Mouse (Mus musculus): ENCODE measurements around the gene Ptpa. TPM values are rescaled to one million over a fixed set of nuclear protein-coding genes. Genes with fewer than 3 reads are reported as not detected.
A peak's percentile ranks its signal among the peaks of the same experiment; 100 is the strongest.

Ptpa gene
- total RNA-seq (2014; fragmentation: Nextera tagmentation) (127 and 167 TPM in 2 replicates), total RNA-seq (2017) (58.5 and 61.0 TPM in 2 replicates)

- ATAC-seq (replicated peaks; ENCODE audit: poor library complexity, severe bottlenecking): peak; percentile 65
Measured at GRCm38 (mm10) chr2:30415936-30416648, at the start of gene Ptpa. Gene Ptpa (plus strand): TSS chr2:30416039.

DNA sequence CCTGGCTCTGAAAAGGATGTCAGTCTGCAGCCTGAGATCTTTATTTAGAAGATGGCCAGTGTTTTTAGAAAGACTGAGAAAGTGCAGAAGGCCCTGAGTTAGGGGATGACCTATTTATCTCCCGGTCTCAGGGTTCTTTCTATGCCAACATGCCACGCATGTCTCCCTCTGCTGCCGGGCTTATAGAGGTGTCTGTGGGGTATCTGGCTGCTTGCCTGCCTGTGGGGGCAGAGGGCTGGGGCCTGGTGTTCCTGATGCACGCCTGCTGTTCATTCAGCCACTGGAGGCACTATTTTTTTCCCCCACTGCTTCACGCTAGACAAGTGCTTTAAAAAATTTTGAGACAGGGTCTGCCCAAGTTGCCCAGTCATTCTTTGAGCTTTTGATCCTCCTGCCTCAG lies 49.6 kb upstream of the Ptpa start:
- ATAC-seq (replicated peaks; ENCODE audit: poor library complexity, severe bottlenecking): no peak

- ATAC-seq (replicated peaks; ENCODE audit: poor library complexity, severe bottlenecking): no peak
Measured at GRCm38 (mm10) chr2:30371544-30371943, 44.3 kb upstream of the Ptpa start.

DNA sequence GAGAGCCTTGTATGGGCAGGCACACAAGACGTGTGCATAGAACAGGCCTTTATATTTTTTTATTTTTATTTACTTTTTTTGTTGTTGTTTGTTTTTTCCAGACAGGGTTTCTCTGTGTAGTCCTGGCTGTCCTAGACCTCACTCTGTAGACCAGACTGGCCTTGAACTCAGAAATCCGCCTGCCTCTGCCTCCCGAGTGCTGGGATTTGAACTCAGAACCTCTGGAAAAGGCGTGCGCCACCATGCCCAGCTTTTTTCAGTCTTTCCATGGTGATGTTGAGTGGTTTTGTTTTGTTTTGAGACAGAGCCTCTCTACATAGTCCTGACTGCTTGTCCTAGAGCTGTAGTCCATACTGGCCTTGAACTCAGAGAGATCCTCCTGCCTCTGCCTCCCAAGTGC lies 43.1 kb upstream of the Ptpa start:
- ATAC-seq (replicated peaks; ENCODE audit: poor library complexity, severe bottlenecking): no peak

DNA sequence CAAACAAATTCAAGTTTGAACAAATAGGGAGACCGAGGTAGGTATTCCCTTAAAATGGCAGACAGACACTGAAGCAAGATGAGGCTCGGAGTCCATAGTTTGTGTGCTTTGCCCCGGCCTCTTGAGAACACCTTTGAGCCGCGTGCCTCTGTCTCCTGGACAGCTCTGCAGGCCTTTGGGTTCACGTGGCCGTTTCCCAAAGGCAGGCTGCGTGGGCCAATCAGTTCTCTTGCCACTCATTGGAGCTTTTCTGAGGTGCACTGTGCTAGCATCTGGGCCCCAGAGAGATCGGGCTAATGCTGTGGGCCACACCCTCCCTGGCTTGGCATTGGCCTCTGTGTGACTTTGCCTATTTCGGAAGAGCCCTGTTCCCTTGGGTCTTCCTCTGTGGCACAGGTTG lies 39.9 kb upstream of the Ptpa start:
- ATAC-seq (replicated peaks; ENCODE audit: poor library complexity, severe bottlenecking): no peak

DNA sequence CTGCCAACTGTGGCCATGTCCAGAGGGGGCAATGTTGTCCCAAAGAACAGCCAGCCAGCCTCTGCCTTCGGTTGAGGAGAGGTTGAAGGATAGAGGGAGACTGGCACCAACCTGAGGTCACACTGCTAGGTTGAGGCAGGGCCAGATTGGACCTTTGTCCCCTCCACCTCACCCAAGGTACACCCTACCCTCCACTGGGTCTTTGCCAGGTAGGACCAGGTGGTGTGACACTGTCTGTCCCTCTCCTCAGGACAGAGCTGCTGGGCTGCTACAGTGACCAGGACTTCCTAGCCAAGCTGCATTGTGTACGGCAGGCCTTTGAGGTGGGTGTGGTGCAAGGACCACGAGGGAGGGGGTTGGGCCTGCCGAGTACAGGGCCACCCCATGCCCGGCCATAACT lies 38.1 kb upstream of the Ptpa start:
- no peak for ATAC-seq (replicated peaks; ENCODE audit: poor library complexity, severe bottlenecking)

GRCm38 (mm10) chr2:30379307-30379706 lies 36.5 kb upstream of the Ptpa start:
- ATAC-seq (replicated peaks; ENCODE audit: poor library complexity, severe bottlenecking): no peak

- ATAC-seq (replicated peaks; ENCODE audit: poor library complexity, severe bottlenecking): no peak
Measured at GRCm38 (mm10) chr2:30380564-30381376, 35.1 kb upstream of the Ptpa start.

- no peak for ATAC-seq (replicated peaks; ENCODE audit: poor library complexity, severe bottlenecking)
Measured at GRCm38 (mm10) chr2:30381377-30381725, 34.5 kb upstream of the Ptpa start.

GRCm38 (mm10) chr2:30384814-30385213 lies 31.0 kb upstream of the Ptpa start:
- no peak for ATAC-seq (replicated peaks; ENCODE audit: poor library complexity, severe bottlenecking)

DNA sequence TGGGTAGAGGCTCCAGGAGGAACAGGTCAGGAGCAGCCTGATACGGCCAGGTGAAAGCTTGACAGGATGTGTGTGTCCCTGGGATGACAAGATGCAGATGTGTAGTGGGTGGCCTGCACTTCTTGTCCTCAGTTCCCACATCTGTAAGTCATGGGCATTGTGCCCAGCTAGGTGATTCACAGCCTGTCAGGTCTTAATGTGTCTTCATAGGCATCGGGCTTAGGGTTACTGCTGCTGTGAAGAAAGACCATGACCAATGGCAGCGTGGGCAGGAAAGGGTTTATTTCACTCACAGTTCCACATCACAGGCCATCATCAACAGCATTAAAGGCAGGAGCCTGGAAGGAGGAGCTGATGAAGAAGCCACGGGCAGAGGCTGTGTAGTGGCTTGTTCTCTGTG lies 30.2 kb upstream of the Ptpa start:
- ATAC-seq (replicated peaks; ENCODE audit: poor library complexity, severe bottlenecking): no peak

DNA sequence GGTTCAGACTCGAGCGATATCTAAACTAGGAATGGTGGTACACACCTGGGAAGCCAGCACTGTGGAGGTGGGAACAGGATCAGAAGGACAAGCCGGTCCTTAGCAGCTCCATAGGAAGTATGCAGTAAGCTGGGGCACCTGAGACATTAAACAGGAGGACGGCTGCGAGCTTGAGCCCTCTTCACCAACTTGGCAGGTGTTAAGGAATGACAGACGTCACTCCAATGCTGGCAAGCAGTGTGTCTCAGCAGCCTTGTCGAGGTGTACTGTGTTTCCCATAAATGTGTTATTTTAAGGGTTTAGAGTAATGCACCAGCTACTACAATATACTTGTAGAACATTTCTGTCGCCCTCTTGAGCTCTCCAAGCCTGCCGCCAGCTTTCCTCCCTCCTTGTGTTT lies 28.9 kb upstream of the Ptpa start:
- ATAC-seq (replicated peaks; ENCODE audit: poor library complexity, severe bottlenecking): no peak

GRCm38 (mm10) chr2:30389000-30389399 lies 26.8 kb upstream of the Ptpa start:
- no peak for ATAC-seq (replicated peaks; ENCODE audit: poor library complexity, severe bottlenecking)

- peak; percentile 93 for ATAC-seq (replicated peaks; ENCODE audit: poor library complexity, severe bottlenecking)
Measured at GRCm38 (mm10) chr2:30392114-30392576, 23.7 kb upstream of the Ptpa start, which contains the start of gene Dolpp1. Gene Dolpp1 (plus strand): TSS chr2:30392254.

GRCm38 (mm10) chr2:30392577-30393369 lies 23.1 kb upstream of the Ptpa start:
- peak; percentile 22 for ATAC-seq (replicated peaks; ENCODE audit: poor library complexity, severe bottlenecking)

DNA sequence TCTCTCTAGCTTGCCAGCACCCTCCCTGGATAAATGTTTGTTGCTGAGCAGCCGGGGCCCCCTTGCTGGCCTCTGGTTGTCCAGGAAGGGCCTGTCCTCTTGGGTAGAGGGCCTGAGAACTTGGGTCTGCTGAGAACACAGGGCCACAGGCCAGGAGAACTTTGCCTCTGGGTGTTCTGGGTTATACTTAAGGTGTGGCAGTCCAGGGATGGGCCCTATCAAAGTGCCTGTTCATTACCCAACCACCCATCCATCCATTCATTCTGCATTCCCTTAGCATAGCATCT lies 22.5 kb upstream of the Ptpa start:
- ATAC-seq (replicated peaks; ENCODE audit: poor library complexity, severe bottlenecking): no peak

DNA sequence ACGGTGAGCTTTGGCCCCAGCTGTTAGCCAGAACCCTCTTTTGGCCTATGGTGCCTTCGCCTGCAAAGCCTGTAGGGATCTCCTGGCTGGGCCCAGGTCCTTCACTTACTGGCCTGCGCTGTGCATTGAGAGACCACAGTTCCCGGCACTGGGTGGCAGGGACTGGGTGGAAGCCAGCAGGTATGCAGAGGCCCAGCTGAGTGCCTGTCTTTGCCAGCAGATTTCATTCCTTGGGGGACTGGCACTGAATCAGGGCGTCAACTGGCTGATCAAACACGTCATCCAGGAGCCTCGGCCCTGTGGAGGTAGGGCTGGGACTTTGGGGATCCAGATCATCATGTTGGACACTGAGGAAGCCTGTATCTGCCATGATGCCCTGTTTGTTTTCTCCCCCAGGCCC lies 20.1 kb upstream of the Ptpa start:
- ATAC-seq (replicated peaks; ENCODE audit: poor library complexity, severe bottlenecking): no peak

- no peak for ATAC-seq (replicated peaks; ENCODE audit: poor library complexity, severe bottlenecking)
Measured at GRCm38 (mm10) chr2:30396246-30396645, 19.6 kb upstream of the Ptpa start.

DNA sequence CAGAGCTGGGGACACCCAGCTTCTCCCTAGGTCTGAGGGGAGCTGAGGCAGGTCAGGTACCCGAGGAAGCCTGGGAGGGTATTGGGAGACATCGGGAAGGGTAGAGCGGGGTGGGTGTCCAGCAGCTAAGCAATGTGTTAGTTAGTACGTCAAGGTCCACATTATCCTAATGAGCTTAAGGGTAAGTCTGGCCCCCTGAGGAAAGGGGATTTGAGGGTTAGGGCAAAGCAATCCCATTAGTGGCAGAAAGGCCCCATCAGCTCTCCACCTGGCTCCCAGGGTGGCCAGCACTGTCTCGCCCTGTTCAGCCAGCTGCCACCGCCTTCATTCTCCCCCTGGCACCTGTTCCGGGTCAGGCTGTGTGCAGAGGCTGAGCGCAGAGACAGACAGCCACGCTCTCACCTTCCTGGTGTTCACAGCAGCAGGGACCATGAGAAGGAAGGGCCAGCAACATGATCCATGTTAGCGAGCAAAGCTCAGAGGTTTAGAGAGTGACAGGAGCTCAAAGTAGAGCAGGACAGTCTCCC lies 17.8 kb upstream of the Ptpa start:
- no peak for ATAC-seq (replicated peaks; ENCODE audit: poor library complexity, severe bottlenecking)

- ATAC-seq (replicated peaks; ENCODE audit: poor library complexity, severe bottlenecking): no peak
Measured at GRCm38 (mm10) chr2:30399191-30400171, 16.4 kb upstream of the Ptpa start.

All from granulocyte monocyte progenitor cell, adult 5-6 weeks (primary cell).